Mouse (Mus musculus): ENCODE results near the gene Clspn. TPM values are rescaled to one million over a fixed set of nuclear protein-coding genes. Genes with fewer than 3 reads are reported as not detected.

Gene Clspn
- polyA plus RNA-seq (2014; fragmentation: Illumina TruSeq; extraction: RNeasy Lipid Tissue Mini Kit (QIAGEN cat#74804); ENCODE audit: insufficient read depth, low read depth, low replicate concordance), result 0.30 TPM

GRCm38 (mm10) chr4:126556809-126557711, at the start of gene Clspn:
TSS of gene Clspn (plus strand) at chr4:126556935.

GRCm38 (mm10) chr4:126532827-126533728, 23.7 kb upstream of the Clspn start, which contains the start of gene Ago4:
TSS of gene Ago4 (minus strand) at chr4:126533472.

GRCm38 (mm10) chr4:126609606-126610181, 53.0 kb downstream of the Clspn start, which contains the start of gene 5730409E04Rik:
TSS of gene 5730409E04Rik (plus strand) at chr4:126609818.

Other genes with a start within 250 kb of the Clspn start
- gene Adprhl2, start 235.2 kb upstream of the Clspn start, polyA plus RNA-seq (2014; fragmentation: Illumina TruSeq; extraction: RNeasy Lipid Tissue Mini Kit (QIAGEN cat#74804); ENCODE audit: insufficient read depth, low read depth, low replicate concordance), result 26.1 TPM
- gene Tekt2, start 231.2 kb upstream of the Clspn start, polyA plus RNA-seq (2014; fragmentation: Illumina TruSeq; extraction: RNeasy Lipid Tissue Mini Kit (QIAGEN cat#74804); ENCODE audit: insufficient read depth, low read depth, low replicate concordance), result 11.0 TPM
- gene Ago3, start 127.4 kb upstream of the Clspn start, polyA plus RNA-seq (2014; fragmentation: Illumina TruSeq; extraction: RNeasy Lipid Tissue Mini Kit (QIAGEN cat#74804); ENCODE audit: insufficient read depth, low read depth, low replicate concordance), result 1.4 TPM
- gene Ago1, start 88.4 kb upstream of the Clspn start, polyA plus RNA-seq (2014; fragmentation: Illumina TruSeq; extraction: RNeasy Lipid Tissue Mini Kit (QIAGEN cat#74804); ENCODE audit: insufficient read depth, low read depth, low replicate concordance), result 12.0 TPM
- gene Ago4, start 23.5 kb upstream of the Clspn start, polyA plus RNA-seq (2014; fragmentation: Illumina TruSeq; extraction: RNeasy Lipid Tissue Mini Kit (QIAGEN cat#74804); ENCODE audit: insufficient read depth, low read depth, low replicate concordance), result 3.3 TPM
- 11.2 TPM for gene 5730409E04Rik, start 52.9 kb downstream of the Clspn start, polyA plus RNA-seq (2014; fragmentation: Illumina TruSeq; extraction: RNeasy Lipid Tissue Mini Kit (QIAGEN cat#74804); ENCODE audit: insufficient read depth, low read depth, low replicate concordance)
- gene Psmb2, start 120.7 kb downstream of the Clspn start, polyA plus RNA-seq (2014; fragmentation: Illumina TruSeq; extraction: RNeasy Lipid Tissue Mini Kit (QIAGEN cat#74804); ENCODE audit: insufficient read depth, low read depth, low replicate concordance), result 133 TPM
- not detected for gene Tfap2e, start 179.3 kb downstream of the Clspn start, polyA plus RNA-seq (2014; fragmentation: Illumina TruSeq; extraction: RNeasy Lipid Tissue Mini Kit (QIAGEN cat#74804); ENCODE audit: insufficient read depth, low read depth, low replicate concordance)
- 8.6 TPM for gene Ncdn, start 196.5 kb downstream of the Clspn start, polyA plus RNA-seq (2014; fragmentation: Illumina TruSeq; extraction: RNeasy Lipid Tissue Mini Kit (QIAGEN cat#74804); ENCODE audit: insufficient read depth, low read depth, low replicate concordance)
- gene AU040320, start 196.6 kb downstream of the Clspn start, polyA plus RNA-seq (2014; fragmentation: Illumina TruSeq; extraction: RNeasy Lipid Tissue Mini Kit (QIAGEN cat#74804); ENCODE audit: insufficient read depth, low read depth, low replicate concordance), result 12.1 TPM